Mouse (Mus musculus): Measurements from ENCODE around the gene Slc7a6. TPM values are rescaled to one million over a fixed set of nuclear protein-coding genes. Genes with fewer than 3 reads are reported as not detected.

The Slc7a6 gene
- total RNA-seq, 2 experiments from 2014 or later = 28.4 to 33.1 TPM

DNA sequence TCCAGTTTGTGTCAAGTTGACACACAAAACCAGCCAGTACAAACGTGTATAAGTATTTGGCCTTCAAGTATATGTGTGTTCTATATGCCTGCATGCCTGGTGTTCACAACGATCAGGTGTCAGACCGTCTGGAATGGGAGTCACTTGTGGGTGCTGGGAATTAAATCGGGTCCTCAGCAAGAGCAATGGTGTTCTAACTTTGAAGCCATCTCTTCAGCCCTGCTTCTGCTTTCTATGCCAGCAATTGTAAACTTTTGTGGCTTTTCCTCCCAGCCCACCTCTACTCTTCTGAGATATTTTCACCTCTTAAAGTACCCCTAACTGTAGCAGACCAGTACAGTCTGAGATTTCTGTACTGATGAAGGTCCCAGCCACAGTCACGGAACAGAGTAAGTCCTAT, 28.5 kb upstream of the Slc7a6 start:
- no peak for DNase-seq

DNA sequence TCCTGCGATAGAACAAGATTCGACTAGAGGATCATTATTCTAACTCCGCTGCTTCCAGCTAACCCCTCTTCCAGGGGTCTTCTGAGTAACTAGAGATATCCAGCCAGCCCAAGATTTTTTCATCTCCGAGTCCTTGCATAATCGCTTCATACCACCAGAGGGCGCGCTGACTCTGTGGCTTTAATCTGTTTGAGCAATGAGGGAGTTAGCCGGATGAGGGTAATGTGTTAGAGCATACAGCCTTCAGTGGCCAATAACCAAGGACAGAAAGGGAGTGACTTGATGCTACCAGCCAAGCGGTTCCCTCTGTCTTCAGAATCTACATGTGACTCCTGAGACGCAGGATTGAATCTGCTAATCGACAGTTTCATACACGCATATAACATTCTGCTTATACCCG, 27.9 kb upstream of the Slc7a6 start:
- peak; percentile 86 to 88 for DNase-seq

DNA sequence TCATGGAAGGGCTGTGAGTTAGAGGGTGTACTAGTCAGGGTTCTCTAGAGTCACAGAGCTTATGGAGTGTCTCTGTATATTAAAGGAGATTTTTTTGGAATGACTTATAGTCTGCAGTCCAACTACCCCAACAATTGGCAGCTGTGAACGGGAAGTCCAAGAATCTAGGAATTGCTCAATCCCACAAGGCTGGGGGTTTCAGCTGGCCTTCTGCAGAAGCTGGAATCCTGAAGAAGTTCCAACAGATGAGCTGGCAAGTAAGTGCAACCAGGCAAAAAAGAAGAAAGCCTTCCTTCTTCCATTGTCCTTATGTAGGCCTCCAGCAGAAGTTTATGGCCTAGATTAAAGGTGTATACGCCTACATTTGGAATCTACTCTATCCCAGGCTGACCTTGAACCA, 23.3 kb upstream of the Slc7a6 start:
- peak in 1 of 2 experiments; percentile 33 for DNase-seq

DNA sequence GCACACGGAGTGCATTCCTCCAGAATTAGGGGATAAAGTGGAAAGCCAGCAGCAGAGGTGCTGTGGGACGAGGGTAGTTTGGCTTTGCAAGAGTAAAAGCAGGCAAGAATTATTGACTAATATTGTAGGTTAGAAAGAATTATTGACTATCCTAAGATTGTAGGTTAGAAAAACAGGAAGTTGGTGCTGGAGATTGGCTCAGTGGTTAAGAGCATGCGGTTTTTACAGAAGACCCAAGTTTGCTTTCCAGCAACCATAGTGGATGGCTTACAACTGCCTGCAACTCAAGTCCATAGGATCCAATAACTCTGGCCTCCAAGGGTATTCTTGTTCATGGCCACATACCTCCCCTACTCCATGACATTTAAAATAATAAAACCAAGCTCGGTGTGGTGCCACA, 22.6 kb upstream of the Slc7a6 start:
- no peak for DNase-seq

DNA sequence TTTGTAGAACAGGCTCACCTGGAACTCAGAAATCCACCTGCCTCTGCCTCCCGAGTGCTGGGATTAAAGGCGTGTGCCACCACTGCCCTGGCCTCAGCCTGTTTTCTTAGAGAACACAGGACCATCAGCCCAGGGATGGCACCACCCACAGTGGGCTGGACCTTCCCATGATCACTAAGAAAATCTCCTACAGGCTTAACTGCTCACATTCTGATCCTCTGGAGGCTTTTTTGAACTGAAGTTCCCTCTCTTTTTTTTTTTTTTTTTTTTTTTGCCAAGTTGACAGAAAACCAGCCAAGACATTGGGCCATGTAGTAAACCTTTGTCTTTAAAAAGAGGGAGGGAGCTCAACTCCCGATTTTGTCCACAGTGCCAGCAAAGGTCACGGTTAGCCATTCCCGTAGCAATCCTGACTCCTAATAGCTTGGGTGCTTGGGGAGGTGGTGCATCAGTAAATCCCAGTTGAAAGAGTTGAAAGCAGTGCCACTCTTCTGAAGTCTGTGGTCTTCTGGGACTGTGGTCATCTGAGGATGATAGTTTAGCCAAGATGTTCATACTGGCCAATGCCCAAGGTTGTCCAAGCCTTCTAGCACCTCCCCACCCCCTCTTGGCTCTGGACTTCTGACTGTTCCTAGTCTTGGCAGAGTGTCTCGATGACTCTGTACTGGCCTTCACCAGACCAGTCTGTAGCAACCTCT, 20.6 kb upstream of the Slc7a6 start:
- peak; percentile 82 to 87 for DNase-seq

DNA sequence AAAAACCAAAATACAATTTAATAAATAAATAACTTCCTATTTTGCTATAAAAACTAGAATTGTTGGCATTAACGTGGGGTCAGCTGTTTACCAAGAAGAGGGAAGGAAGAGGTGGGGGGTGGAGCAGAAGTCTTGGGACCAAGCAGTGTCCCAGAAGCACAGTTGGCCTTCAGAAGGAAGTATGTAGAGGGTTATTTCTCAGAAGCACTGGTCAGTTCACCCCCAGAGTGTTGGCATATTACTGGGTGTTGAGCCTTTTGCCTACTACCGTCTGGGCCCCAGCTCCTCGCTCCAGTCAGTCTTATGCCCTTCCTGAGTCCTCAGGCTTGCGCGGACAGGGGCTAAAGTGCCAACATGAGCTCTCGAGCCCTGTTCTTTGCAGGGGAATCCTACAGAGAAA, 19.6 kb upstream of the Slc7a6 start:
- peak in 1 of 2 experiments; percentile 30 for DNase-seq

DNA sequence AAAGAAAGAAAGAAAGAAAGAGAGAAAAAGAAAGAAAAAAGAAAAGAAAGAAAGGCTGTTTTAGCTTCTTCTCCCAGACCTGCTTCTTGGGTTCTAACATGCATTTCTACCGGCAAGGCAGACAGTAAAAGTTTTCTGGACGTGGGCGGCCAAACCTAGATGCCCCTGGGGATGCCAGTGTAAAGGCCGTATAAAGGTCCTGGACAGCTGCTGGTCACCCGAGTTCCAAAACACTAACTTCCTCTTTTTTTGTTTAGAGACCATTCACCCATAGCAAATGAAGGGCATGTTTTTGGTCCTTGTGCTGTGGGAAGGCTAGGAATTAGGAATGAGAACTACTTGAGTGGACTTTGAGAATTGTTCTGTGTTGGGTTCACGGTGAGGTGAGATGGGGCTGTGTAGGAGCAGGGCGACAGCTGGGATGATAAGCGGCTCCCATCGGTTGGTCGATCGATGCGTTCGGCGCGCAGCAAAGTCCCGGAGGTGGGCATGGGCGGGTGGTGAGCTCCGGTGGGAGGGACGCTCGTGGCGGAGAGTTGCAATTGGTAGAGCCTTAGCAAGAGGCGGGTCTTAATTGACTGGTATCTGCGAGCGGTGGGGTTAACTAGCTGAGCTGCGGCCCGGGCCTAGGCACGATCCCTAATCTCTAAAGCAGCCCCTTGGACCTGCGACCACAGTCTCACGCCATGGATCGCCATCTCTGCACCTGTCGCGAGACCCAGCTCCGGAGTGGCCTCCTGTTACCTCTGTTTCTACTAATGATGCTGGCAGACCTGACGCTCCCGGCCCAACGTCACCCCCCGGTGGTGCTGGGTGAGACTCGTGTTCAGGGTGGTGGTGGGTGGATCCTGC, 18.6 kb upstream of the Slc7a6 start, which contains the start of gene Pla2g15:
Gene Pla2g15 (plus strand): TSS at position 599 of the 852 bp plus-strand sequence.
- DNase-seq = peak; percentile 95 to 96

DNA sequence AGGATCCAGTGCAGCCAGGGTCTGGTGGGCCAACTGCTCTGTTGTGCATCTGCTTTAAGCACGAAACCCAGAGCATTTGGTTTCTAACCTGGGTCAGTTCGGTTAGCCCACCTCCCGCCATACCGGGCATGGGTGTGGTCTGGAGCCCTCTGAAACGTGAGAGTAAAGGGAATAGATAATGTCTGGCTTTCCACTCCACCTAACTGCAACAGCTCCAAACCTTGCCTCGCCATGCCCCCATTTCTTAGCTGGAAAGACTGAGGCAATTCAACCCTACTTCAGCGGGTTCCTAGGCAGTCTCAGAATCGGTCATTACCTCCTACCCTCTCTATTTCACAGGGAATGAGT, 18.0 kb upstream of the Slc7a6 start:
- DNase-seq = no peak

DNA sequence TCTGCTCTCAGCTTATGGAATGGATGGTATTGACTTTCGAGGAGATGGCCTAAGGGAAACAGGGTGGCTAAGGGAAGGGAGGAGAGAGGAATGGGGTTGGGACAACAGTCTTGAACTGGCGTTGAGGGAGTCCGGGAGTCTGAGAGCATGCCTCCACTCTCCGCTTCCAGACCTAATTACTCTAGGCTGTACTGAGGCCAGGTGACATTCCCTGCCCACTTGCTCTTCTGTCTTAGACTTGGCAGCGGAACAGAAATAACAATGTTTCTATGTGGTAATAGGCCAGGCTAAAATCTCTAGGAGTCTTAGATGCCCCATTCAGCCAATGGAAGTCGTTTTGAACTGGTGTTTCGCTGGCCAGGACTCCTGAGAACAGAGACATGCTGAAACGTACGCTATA, 17.6 kb upstream of the Slc7a6 start:
- no peak for DNase-seq

DNA sequence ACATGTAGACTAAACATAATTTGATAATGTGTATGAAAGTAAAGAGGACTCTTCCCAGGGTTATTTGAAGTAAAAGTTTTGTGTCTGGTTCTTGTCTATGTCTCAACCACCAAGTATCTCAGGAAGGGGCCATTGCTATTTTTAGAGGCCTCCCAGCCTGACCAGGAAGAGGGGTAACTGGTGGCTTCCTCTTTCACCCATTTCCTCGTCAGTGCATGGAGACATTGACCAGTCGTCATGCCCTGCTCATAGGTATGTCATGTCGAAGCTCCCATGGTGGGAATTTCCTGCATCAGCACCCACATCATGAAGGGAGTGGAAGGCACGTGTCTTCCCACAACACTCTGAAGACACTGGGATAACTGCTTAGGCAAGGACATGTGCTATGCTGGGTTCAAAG, 15.8 kb upstream of the Slc7a6 start:
- DNase-seq = no peak

DNA sequence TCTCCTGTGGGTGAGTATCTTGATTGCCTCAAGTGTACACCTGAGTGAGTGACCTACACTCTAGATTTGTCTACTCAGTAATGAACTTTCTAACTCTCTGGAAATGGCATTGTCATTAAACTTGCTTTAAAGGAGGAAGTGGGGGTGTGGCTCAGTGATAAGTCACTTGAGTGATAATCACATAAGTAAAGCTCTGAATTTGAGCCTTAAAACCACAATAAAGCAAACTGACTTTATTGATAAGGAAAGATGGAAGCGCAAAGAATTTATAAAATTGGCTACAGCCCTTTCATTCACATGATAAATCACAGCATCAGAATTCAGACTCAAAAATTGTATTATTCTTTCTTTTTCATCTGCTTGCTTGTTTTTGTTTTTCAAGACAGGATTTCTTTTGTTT, 11.2 kb upstream of the Slc7a6 start:
- DNase-seq = no peak

DNA sequence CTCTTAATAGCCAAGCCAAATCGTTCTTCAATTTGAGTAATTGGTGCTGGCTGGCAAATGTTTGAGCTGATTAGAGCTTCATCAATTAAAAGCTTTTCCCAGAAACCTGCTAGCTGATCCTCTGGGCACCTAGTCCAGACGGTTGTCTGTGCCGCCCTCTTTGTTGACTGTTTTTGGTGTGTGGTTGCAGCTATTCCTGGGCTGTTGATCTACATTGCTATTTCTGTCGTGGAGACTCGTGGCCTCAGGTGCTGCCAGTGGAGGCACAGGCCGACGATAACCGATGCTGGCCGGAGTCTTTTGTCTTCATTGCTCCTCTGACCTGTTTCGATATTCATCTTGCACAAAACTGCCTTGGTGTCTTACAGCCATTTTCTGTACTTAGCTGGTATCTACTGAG, 10.3 kb upstream of the Slc7a6 start:
- no peak for DNase-seq

DNA sequence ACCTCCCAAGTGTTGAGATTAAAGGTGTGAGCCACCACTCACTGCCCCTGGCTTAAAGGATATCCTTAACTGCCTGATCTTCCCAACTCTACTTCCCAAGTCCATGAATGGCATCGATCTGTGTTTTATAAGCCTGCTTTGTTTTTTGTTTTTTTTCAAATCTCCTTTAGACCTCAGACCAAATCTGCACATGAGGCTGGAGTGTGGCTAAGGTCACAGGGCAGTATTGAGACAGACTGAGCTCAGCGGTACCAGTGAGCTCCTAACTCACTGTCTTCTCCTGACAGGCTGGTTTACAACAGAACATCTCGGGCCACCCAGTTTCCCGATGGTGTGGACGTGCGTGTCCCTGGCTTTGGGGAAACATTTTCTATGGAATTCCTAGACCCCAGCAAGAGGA, 8.8 kb upstream of the Slc7a6 start:
- no peak for DNase-seq

DNA sequence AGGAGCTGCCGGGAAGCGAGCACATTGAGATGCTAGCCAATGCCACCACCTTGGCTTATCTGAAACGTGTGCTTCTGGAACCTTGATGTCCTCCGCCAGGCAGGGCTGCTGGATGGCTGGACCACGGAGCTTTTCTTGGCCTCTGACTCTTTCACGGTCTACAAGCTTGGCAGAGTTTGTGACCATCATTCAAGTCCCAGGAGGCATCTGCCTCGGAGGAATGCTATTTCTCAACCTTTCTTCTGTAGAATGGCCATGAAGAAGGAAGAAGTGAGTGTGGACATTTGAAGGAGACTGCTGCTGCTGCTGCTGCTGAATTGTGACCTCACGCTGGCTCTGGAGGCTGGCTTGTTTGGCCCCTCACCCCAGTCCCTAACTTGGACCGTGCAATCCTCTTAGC, 5.4 kb upstream of the Slc7a6 start:
- DNase-seq = peak in 1 of 2 experiments; percentile 20

DNA sequence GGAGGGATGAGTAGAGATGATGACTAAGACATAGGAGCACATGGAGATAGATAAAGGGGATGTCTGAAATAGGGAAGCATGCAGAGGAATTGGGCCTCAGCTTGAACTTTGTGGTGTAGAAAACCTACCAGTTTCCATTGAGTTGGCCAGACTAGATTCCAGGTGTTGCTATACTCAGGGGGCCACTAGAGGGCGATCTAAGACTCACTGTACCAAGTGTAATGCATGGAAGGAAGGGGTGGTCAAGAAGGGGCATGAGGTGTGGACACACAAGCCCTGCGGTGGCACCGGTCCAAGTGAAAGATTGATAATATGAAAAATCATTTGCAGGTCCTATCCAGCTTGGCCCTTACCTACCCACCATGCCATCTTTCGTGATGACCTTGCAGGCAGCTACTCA, 3.2 kb upstream of the Slc7a6 start:
- peak; percentile 70 to 78 for DNase-seq

DNA sequence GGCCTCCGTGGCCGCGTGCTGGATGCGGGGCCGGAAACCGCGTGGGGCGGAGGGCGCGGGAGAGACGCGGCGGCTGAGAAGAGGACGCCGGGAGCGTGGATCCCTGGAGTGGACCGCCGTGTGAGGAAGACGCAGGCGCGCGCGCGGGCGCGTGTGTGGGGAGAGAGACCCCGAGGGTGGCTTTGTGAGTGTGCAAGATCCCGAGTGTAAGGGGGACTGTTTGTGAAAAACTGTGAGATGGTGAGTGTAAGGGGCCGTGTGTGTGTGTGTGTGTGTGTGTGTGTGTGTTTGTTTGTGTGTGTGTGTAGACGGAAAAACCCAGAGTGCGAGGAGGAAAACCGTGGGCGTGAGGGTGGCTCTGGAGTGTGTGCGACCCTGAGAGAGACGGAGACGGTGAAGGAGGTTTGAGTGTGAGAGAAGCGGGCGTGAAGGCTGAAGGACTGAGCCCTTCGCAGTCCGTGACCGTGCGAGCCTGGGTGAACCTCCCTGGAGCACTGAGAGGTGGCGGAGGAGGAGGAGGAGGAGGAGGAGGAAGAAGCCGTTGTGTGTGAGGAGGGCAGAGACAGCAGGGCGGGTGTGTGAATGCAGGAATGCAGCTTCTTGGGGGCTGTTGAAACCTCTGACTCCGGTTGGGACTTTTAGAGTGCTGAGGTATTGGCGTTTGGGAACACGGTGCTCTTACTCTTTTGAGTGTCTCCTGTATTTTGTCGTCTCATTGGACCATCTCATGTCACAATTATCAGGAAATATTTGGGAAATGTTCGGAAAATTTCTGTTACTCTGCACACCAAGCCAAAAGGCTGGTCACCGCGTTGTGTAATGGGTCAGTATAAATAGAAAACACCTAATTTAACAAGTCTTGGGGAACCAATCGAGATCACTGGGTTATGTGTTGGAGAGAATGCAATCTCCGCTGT, 618 bp downstream of the Slc7a6 start:
- peak; percentile 42 to 48 for DNase-seq

DNA sequence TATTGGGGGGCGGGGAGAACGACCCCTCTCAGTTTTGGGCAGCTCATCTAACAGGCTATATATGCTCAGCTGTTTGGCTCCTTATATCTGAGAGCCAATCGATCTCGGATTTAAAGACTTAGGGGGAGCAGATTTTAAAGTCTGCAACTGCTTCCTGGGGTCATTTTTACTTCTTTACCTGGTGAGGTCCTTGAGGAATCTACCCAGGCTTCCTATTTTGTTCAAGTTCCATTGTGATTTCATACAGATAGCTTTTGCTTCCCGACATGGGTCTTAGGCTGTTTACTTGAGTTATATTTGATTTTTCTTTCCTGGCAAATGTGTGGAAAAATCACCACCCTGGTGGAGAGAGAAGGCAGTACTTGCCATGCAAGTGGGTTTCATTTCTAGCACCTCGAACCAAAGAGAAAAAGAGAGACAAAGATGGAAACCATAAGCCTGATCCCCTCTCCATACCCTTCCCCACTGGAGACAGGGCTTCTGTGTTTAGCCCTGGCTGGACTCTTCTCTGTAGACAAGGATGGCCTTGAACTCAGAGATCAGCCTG, 1.4 kb downstream of the Slc7a6 start:
- no peak for DNase-seq

DNA sequence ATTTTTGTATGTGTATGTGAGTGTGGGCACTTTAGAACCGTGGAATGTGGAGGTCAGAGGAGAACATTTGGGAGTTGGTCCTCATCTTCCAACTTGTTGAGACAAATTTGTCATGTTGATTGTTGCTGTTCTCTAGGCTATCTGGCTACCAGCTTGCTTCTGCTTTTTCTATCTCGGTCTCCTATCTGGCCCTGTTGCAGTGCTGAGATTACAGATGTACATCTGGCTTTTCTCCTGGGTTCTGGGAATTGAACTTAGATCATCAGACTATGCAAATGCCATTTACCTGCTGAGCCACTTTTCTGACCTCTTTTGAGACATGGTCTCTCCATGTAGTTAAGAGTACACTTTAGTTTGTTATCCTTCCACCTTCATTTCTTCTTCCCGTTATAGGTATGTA, 4.9 kb downstream of the Slc7a6 start:
- no peak for DNase-seq

DNA sequence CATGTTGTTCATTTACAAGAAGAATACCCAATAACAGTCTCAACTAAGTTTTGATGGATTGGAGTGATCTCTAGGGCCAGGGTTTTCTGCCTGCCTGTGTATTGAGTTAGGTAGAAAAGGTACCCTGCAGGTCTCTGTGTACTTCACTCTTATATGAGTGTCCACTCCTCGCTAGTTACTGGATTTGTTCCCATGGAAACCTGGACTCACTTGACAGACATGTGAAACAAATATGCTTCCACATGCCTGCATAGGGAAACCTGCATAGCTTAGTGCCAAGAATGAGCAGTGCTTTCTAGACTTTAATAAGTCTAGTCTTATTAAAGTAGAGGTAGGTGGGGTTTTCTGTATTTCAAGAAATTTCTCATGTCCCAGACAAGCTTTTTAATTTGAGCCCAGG, 8.2 kb downstream of the Slc7a6 start:
- no peak for DNase-seq

DNA sequence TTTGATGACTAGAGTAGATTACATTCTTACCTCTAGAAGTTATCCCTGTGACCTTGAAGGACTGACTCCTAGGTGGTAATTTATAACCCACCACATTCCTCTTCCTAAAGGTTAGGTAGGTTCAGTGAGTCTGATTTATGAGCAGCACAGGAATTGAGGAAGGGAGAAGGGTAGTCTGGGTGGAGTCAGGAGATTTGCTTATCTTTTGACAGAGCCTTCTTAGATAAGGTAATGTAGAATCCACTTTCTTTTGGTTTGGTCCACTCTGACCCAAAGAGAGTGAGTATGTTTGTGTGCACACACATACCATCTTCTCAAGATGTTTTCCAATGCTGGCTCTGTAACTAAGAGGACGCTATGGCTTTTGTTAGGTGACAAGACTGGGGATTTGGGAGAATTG, 8.9 kb downstream of the Slc7a6 start:
- no peak for DNase-seq

DNA sequence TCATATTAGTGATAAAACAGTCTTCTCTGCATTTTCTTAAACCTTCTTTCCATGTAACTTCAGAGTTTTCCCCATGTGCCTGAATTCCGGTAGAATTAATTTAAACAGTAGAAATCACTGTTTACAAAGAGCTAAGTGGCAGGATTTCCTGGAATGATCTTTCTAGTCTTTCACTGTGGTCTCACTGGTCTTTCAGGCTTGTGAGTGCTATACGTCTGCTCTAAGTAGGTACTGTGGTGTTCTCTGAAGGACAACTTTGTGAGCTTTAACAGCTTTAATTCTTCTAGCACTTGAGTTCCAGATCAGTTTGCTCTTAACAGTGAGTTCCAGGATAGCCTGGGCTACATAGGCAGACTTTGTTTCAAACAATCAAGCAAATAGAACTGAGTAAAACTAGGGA, 9.8 kb downstream of the Slc7a6 start:
- DNase-seq = no peak

DNA sequence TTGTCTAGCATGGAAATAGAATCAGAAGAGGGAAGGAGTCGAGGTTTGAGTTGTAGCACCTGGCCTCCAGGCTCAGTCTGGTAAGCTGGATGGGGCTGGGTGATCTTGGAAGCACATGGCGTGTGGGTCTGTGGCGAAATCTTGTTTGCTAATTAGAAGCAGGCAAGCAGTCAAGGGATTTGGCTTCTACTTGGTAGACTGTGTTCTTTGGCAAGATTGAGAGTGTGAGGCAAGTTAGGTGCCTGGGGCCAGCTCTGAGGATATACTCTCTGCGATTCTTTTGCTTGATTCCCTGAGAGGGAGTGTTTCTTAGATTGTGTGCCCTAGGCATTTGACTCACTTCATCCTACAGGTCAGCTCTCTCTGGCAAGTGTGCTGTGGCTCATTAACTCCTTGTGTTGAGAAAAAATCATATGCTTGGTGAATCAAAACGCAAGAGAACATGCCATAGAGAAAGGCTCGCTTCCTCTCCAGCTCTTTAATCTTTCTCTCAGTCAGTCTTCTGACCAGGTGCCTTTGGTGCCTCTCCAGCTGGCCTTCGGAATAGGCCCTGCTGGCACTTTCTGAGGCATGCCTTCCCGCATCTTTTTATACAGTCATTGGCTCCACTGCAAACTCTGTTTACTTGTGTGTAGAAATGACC, 17.1 kb downstream of the Slc7a6 start:
- peak in 1 of 2 experiments; percentile 40 for DNase-seq
